In genomic region chr2:119189029-119189710, GRCm38 (mm10) we compare ENCODE assay signal across 8 mouse cellular contexts. TPM values are rescaled to one million over a fixed set of nuclear protein-coding genes. Genes with fewer than 3 reads are reported as not detected.
A peak's percentile ranks its signal among the peaks of the same experiment; 100 is the strongest.
DNase-seq lines count a peak whose midpoint lies in the region; ATAC-seq and TF ChIP-seq lines count a peak whose summit lies in the region.

No protein-coding gene starts in this region.

- H3K9ac ChIP-seq in hindbrain, embryonic 16.5 days (ENCODE audit: low read depth, low read length): no peak overlapping the region; the same call in 1 of the 2 replicates

- peaks cover 2% of the 10 kb centered on the region for H3K36me3 ChIP-seq in hindbrain, embryonic 16.5 days (ENCODE audit: control insufficient read depth, insufficient read depth, low read length)
- peaks cover 7% of the 10 kb centered on the region for H3K36me3 ChIP-seq in megakaryocyte, embryonic 14.5 days (replicated peaks; ENCODE audit: low read length)

- peak; percentile 85 for DNase-seq in R1 (ENCODE audit: low read depth, low spot score)
- DNase-seq in cerebellum, postnatal 36 days: peak; percentile 92 to 94
- peak; percentile 89 for DNase-seq in gastrocnemius, adult 18-20 months (ENCODE audit: low spot score)
- DNase-seq in left cerebral cortex, adult 2 months (ENCODE audit: extremely low spot score in 1 of 2, low spot score in 2 of 2): peak; percentile 76 to 90
- peak; percentile 86 to 94 for DNase-seq in right cerebral cortex, adult 2 months (ENCODE audit: low spot score in 2 of 2)
- peak; percentile 60 for DNase-seq in urinary bladder, postnatal 10 days (ENCODE audit: low spot score)

- H3K4me3 ChIP-seq in hindbrain, embryonic 16.5 days (ENCODE audit: low read length): peak overlapping the region; percentile 25; the same call in 1 of the 2 replicates
- H3K4me3 ChIP-seq in left cerebral cortex, adult 2 months: peak overlapping the region; percentile 40
- peak overlapping the region; percentile 91 for H3K4me3 ChIP-seq in megakaryocyte, embryonic 14.5 days (replicated peaks)

- WGBS in hindbrain, embryonic 16.5 days: 9% methylated on average over 15 of the region's 15 CpGs

- ATAC-seq in hindbrain, embryonic 16.5 days: peak; percentile 88

- H3K9me3 ChIP-seq in hindbrain, embryonic 16.5 days (ENCODE audit: control insufficient read depth, low read length): no peaks in the 10 kb centered on the region
- H3K9me3 ChIP-seq in megakaryocyte, embryonic 14.5 days: no peaks in the 10 kb centered on the region

- no peaks in the 10 kb centered on the region for H3K27me3 ChIP-seq in hindbrain, embryonic 16.5 days (replicated peaks; ENCODE audit: control insufficient read depth, insufficient read depth, low read length)
- H3K27me3 ChIP-seq in megakaryocyte, embryonic 14.5 days (replicated peaks): no peaks in the 10 kb centered on the region

- intact Hi-C loops in left cerebral cortex, adult 2 months (cut with DNase I): loop anchor here (1.0 to 2.0 kb wide), 2 partner anchors 32 to 148 kb away; partner anchors contain the start of gene Rmdn3

- peak; percentile 62 for TF ChIP-seq CTCF in left cerebral cortex, adult 2 months (IDR thresholded peaks at IDR 0.05)

- H3K27ac ChIP-seq in hindbrain, embryonic 16.5 days (ENCODE audit: low read depth, low read length): no peak overlapping the region
- no peak overlapping the region for H3K27ac ChIP-seq in left cerebral cortex, adult 2 months

- H3K4me1 ChIP-seq in hindbrain, embryonic 16.5 days (ENCODE audit: control insufficient read depth, insufficient read depth, low read depth, low read length): peaks cover 3% of the 10 kb centered on the region; the same call in 1 of the 2 replicates
- peaks cover 35% of the 10 kb centered on the region for H3K4me1 ChIP-seq in megakaryocyte, embryonic 14.5 days

- peak overlapping the region; percentile 56 for H3K4me2 ChIP-seq in hindbrain, embryonic 16.5 days (ENCODE audit: low read length)

RNA-seq across cellular contexts. Expression of gene Gm14137, which starts 14.9 kb away (rescaled TPM):
- not detected for total RNA-seq in gastrocnemius, adult 18-20 months (2021)
- polyA plus RNA-seq in hindbrain, embryonic 16.5 days (2015; fragmentation: Nextera tagmentation; extraction: Ambion mirVana): 0.86 TPM in 2 replicates
- total RNA-seq in left cerebral cortex, adult 2 months (2021): not detected
- not detected in 2 replicates for polyA plus RNA-seq in megakaryocyte, embryonic 14.5 days (2012; ENCODE audit: insufficient read depth, low replicate concordance)

RNA-seq across cellular contexts. Expression of gene Zfyve19, which starts 19.2 kb away (rescaled TPM):
- 10 to 100 TPM; 13.8 to 14.4 TPM for total RNA-seq in gastrocnemius, adult 18-20 months (2021)
- polyA plus RNA-seq in hindbrain, embryonic 16.5 days (2015; fragmentation: Nextera tagmentation; extraction: Ambion mirVana): 70.4 and 75.7 TPM in 2 replicates
- 10 to 100 TPM; 38.0 to 41.9 TPM for total RNA-seq in left cerebral cortex, adult 2 months (2021)
- 2.9 and 19.5 TPM in 2 replicates for polyA plus RNA-seq in megakaryocyte, embryonic 14.5 days (2012; ENCODE audit: insufficient read depth, low replicate concordance)

RNA-seq across cellular contexts. Expression of gene Dnajc17, which starts 19.4 kb away (rescaled TPM):
- total RNA-seq in gastrocnemius, adult 18-20 months (2021): 1 to 10 TPM; 7.9 to 9.1 TPM
- polyA plus RNA-seq in hindbrain, embryonic 16.5 days (2015; fragmentation: Nextera tagmentation; extraction: Ambion mirVana): 23.3 and 23.6 TPM in 2 replicates
- total RNA-seq in left cerebral cortex, adult 2 months (2021): 10 to 100 TPM; 15.5 to 19.3 TPM
- polyA plus RNA-seq in megakaryocyte, embryonic 14.5 days (2012; ENCODE audit: insufficient read depth, low replicate concordance): 2.4 and 23.7 TPM in 2 replicates

RNA-seq across cellular contexts. Expression of gene Gchfr, which starts 21.6 kb away (rescaled TPM):
- total RNA-seq in gastrocnemius, adult 18-20 months (2021): under 1 TPM in 1 of 2 experiments, not detected in 1; 0.39 TPM
- polyA plus RNA-seq in hindbrain, embryonic 16.5 days (2015; fragmentation: Nextera tagmentation; extraction: Ambion mirVana): 10.9 and 16.2 TPM in 2 replicates
- not detected for total RNA-seq in left cerebral cortex, adult 2 months (2021)
- polyA plus RNA-seq in megakaryocyte, embryonic 14.5 days (2012; ENCODE audit: insufficient read depth, low replicate concordance): 31.5 and 35.5 TPM in 2 replicates

RNA-seq across cellular contexts. Expression of gene Rmdn3, which starts 32.3 kb away (rescaled TPM):
- total RNA-seq in gastrocnemius, adult 18-20 months (2021): 1 to 10 TPM; 3.4 to 4.9 TPM
- polyA plus RNA-seq in hindbrain, embryonic 16.5 days (2015; fragmentation: Nextera tagmentation; extraction: Ambion mirVana): 49.3 and 50.1 TPM in 2 replicates
- 10 to 100 TPM; 62.4 to 62.9 TPM for total RNA-seq in left cerebral cortex, adult 2 months (2021)
- 4.6 and 12.9 TPM in 2 replicates for polyA plus RNA-seq in megakaryocyte, embryonic 14.5 days (2012; ENCODE audit: insufficient read depth, low replicate concordance)

Comparison
In these comparisons a context has a peak if more than half of its experiments do, and no peak if none do; other contexts are left out.
1. H3K4me3 ChIP-seq: peak in every context shown above with its lines; median percentile 91 in megakaryocyte, embryonic 14.5 days; 40 in left cerebral cortex, adult 2 months; 25 in hindbrain, embryonic 16.5 days.